ENCODE assay signal across 30 mouse cellular contexts in genomic region chr19:27369461-27370135, GRCm38 (mm10). TPM values are rescaled to one million over a fixed set of nuclear protein-coding genes. Genes with fewer than 3 reads are reported as not detected.
A peak's percentile ranks its signal among the peaks of the same experiment; 100 is the strongest.
DNase-seq lines count a peak whose midpoint lies in the region; ATAC-seq lines count a peak whose summit lies in the region.
"Had no signal": no experiment of that assay in that cellular context is flagged by ENCODE, and none has a peak within 500 bp of the region (broad histone marks: within the 10 kb centered on the region; RNA-seq: fewer than 3 reads in every experiment).

No protein-coding gene starts in this region.

- H3K27ac ChIP-seq in midbrain, embryonic 11.5 days (ENCODE audit: low read depth, low read length): no peak overlapping the region
- no peak overlapping the region for H3K27ac ChIP-seq in midbrain, embryonic 15.5 days
- H3K27ac ChIP-seq: forebrain, embryonic 15.5 days; heart, embryonic 13.5 days; kidney, embryonic 15.5 days; neural tube, embryonic 15.5 days had no signal

- H3K4me2 ChIP-seq in midbrain, embryonic 11.5 days: no peak overlapping the region
- no peak overlapping the region for H3K4me2 ChIP-seq in midbrain, embryonic 15.5 days
- H3K4me2 ChIP-seq: forebrain, embryonic 15.5 days; heart, embryonic 13.5 days; kidney, embryonic 15.5 days; liver, embryonic 11.5 days; neural tube, embryonic 15.5 days had no signal

- no peak for ATAC-seq in midbrain, embryonic 11.5 days (ENCODE audit: low FRiP score)
- ATAC-seq in midbrain, embryonic 15.5 days (replicated peaks): no peak
- ATAC-seq: forebrain, embryonic 15.5 days; intestine, postnatal 0 days; liver, postnatal 0 days; Patski had no signal

- no peak overlapping the region for H3K9ac ChIP-seq in midbrain, embryonic 11.5 days (ENCODE audit: low read length)
- no peak overlapping the region for H3K9ac ChIP-seq in midbrain, embryonic 15.5 days
- H3K9ac ChIP-seq: forebrain, embryonic 15.5 days; heart, embryonic 13.5 days; kidney, embryonic 15.5 days; liver, postnatal 0 days; neural tube, embryonic 15.5 days had no signal

- no peak overlapping the region for H3K4me3 ChIP-seq in midbrain, embryonic 11.5 days (ENCODE audit: low read depth, low read length)
- H3K4me3 ChIP-seq in midbrain, embryonic 15.5 days: no peak overlapping the region
- H3K4me3 ChIP-seq: forebrain, embryonic 15.5 days; heart, embryonic 13.5 days; kidney, embryonic 15.5 days; megakaryocyte, embryonic 14.5 days; neural tube, embryonic 15.5 days had no signal

- no peaks in the 10 kb centered on the region for H3K36me3 ChIP-seq in midbrain, embryonic 11.5 days (ENCODE audit: control insufficient read depth, insufficient read depth, low read length)
- H3K36me3 ChIP-seq in midbrain, embryonic 15.5 days (replicated peaks): no peaks in the 10 kb centered on the region
- H3K36me3 ChIP-seq: forebrain, embryonic 15.5 days; heart, embryonic 13.5 days; kidney, embryonic 15.5 days; neural tube, embryonic 15.5 days had no signal

- H3K4me1 ChIP-seq in midbrain, embryonic 11.5 days (ENCODE audit: control insufficient read depth, insufficient read depth, low read length): peaks cover 8% of the 10 kb centered on the region
- peaks cover 2% of the 10 kb centered on the region for H3K4me1 ChIP-seq in midbrain, embryonic 15.5 days

- H3K27me3 ChIP-seq in midbrain, embryonic 11.5 days (ENCODE audit: control insufficient read depth, insufficient read depth, low read length): no peaks in the 10 kb centered on the region
- H3K27me3 ChIP-seq in midbrain, embryonic 15.5 days (replicated peaks): no peaks in the 10 kb centered on the region
- H3K27me3 ChIP-seq: forebrain, embryonic 15.5 days; heart, embryonic 13.5 days; kidney, embryonic 15.5 days; neural tube, embryonic 15.5 days; Patski had no signal

- 85% methylated on average over 3 of the region's 3 CpGs for WGBS in midbrain, embryonic 11.5 days
- WGBS in midbrain, embryonic 15.5 days: 79% methylated on average over 3 of the region's 3 CpGs

- H3K9me3 ChIP-seq in midbrain, embryonic 11.5 days (ENCODE audit: control insufficient read depth, low read length): no peaks in the 10 kb centered on the region
- H3K9me3 ChIP-seq in midbrain, embryonic 15.5 days: no peaks in the 10 kb centered on the region
- H3K9me3 ChIP-seq: forebrain, embryonic 15.5 days; heart, embryonic 13.5 days; kidney, embryonic 15.5 days; neural tube, embryonic 15.5 days had no signal

- peak; percentile 40 for DNase-seq in heart, adult 11 months
- no peak for DNase-seq in heart, adult 9 months (ENCODE audit: low spot score in 2 of 2)
- DNase-seq in midbrain, embryonic 11.5 days (ENCODE audit: low spot score, missing footprints): peak; percentile 69
- peak; percentile 20 to 23 for DNase-seq in adrenal gland, postnatal 36 days
- no peak for DNase-seq in gastrocnemius, postnatal 25 days
- DNase-seq in liver: no peak
- DNase-seq: cerebellum, adult 8-10 months; cerebellum, postnatal 36 days; gastrocnemius, postnatal 10 days; heart, adult 18-20 months; heart, postnatal 14 days; kidney, postnatal 36 days; layer of hippocampus, postnatal 36 days; liver, postnatal 0 days; right cerebral cortex, adult 18-20 months; right cerebral cortex, postnatal 4 days; thymus, postnatal 14 days had no signal

RNA-seq across cellular contexts. Expression of gene Kcnv2, which starts 47.2 kb away (rescaled TPM):
- 0.19 and 0.29 TPM in 2 replicates for polyA plus RNA-seq in midbrain, embryonic 11.5 days (2014; fragmentation: Nextera tagmentation; extraction: Ambion mirVana)
- polyA plus RNA-seq in midbrain, embryonic 15.5 days (2015; fragmentation: Nextera tagmentation; extraction: Ambion mirVana): 0.03 and 0.04 TPM in 2 replicates
- under 1 TPM in 1 of 2 experiments, not detected in 1; 0.10 TPM for total RNA-seq in adrenal gland, postnatal 36 days (2021)
- total RNA-seq in gastrocnemius, postnatal 25 days (2021): under 1 TPM; 0.05 TPM
- total RNA-seq: left cerebral cortex, postnatal 10 days had no signal
- polyA plus RNA-seq: embryonic facial prominence, embryonic 14.5 days; limb, embryonic 11.5 days; liver, postnatal 0 days; neural tube, embryonic 15.5 days; Patski; stomach, embryonic 14.5 days had no signal

Comparison
In these comparisons a context has a peak if more than half of its experiments do, and no peak if none do; other contexts are left out.
1. DNase-seq: peak in heart, adult 11 months (single experiment), midbrain, embryonic 11.5 days (single experiment) and adrenal gland, postnatal 36 days (2 of 2); none in heart, adult 9 months (0 of 2), gastrocnemius, postnatal 25 days (single experiment) and liver (single experiment).